12 mouse cellular contexts compared by ENCODE assay signal in the genomic region with DNA sequence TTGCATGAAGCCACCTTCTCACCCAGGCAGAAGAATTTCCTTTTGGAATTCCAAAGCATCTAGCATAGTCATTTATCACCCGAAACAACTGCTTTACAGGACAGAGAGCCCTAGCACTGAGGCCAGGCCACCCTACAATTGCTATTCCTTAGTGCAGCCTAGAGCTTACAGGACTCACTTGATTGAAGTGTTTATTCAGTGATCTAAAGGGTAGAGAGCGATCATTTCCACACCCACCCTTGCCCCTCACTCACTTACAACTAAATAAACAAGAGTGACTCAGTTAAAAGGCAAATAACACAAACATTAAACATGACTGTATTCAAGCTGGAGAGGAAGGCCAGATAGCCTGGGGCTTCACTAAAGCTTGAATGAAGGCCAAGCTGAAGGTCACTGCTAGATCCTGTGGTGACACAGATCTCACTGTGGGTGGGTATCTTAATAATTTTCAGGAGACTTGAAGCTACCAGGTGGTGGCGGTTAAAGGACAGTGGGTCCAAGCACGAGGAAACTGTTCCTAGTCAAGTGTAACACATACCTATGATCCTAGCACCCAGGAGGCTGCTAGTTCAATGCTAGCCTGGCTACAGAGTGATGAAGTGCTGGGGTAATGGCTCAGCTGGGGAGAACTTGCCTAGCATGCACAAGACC.
A peak's percentile ranks its signal among the peaks of the same experiment; 100 is the strongest.
DNase-seq lines count a peak whose midpoint lies in the region; ATAC-seq and TF ChIP-seq lines count a peak whose summit lies in the region.
"Had no signal": no experiment of that assay in that cellular context is flagged by ENCODE, and none has a peak within 500 bp of the region (broad histone marks: within the 10 kb centered on the region; RNA-seq: fewer than 3 reads in every experiment).

No protein-coding gene starts in this region.

- no peak for TF ChIP-seq CTCF in cerebellum, adult 2 months (IDR thresholded peaks at IDR 0.05; ENCODE audit: borderline replicate concordance, insufficient read depth, low read depth, low read length)

- ATAC-seq in hindbrain, embryonic 15.5 days (ENCODE audit: low FRiP score, low read depth): no peak
- ATAC-seq in hindbrain, embryonic 11.5 days (ENCODE audit: low FRiP score): no peak

- TF ChIP-seq POLR2A in cerebellum, adult 2 months (IDR thresholded peaks at IDR 0.05; ENCODE audit: borderline replicate concordance, insufficient read depth, low read length): no peak

- H3K4me3 ChIP-seq in cerebellum, adult 2 months (replicated peaks; ENCODE audit: insufficient read depth, low read depth, low read length): no peak overlapping the region
- no peak overlapping the region for H3K4me3 ChIP-seq in hindbrain, embryonic 15.5 days
- no peak overlapping the region for H3K4me3 ChIP-seq in hindbrain, embryonic 11.5 days (ENCODE audit: low read depth, low read length)
- H3K4me3 ChIP-seq: embryonic facial prominence, embryonic 12.5 days; liver, embryonic 15.5 days had no signal

- H3K4me1 ChIP-seq in cerebellum, adult 2 months (ENCODE audit: control insufficient read depth, insufficient read depth, low read length): peaks cover 28% of the 10 kb centered on the region
- peaks cover 27% of the 10 kb centered on the region for H3K4me1 ChIP-seq in hindbrain, embryonic 15.5 days (replicated peaks)
- 0 out of 2 replicates have a peak, but pooled peaks cover 2% of the 10 kb centered on the region for H3K4me1 ChIP-seq in hindbrain, embryonic 11.5 days (replicated peaks; ENCODE audit: control insufficient read depth, insufficient read depth, low read length)

- no peaks in the 10 kb centered on the region for H3K9me3 ChIP-seq in hindbrain, embryonic 15.5 days
- H3K9me3 ChIP-seq in hindbrain, embryonic 11.5 days (ENCODE audit: control insufficient read depth, low read length): no peaks in the 10 kb centered on the region
- H3K9me3 ChIP-seq: embryonic facial prominence, embryonic 12.5 days; liver, embryonic 15.5 days had no signal

- 61% methylated on average over 4 of the region's 4 CpGs for WGBS in cerebellum, adult 2 months
- WGBS in hindbrain, embryonic 15.5 days: 57% methylated on average over 4 of the region's 4 CpGs
- WGBS in hindbrain, embryonic 11.5 days: 67% methylated on average over 4 of the region's 4 CpGs

- no peaks in the 10 kb centered on the region for H3K36me3 ChIP-seq in hindbrain, embryonic 15.5 days
- no peaks in the 10 kb centered on the region for H3K36me3 ChIP-seq in hindbrain, embryonic 11.5 days (ENCODE audit: control insufficient read depth, insufficient read depth, low read length)
- H3K36me3 ChIP-seq: embryonic facial prominence, embryonic 12.5 days; liver, embryonic 15.5 days had no signal

- H3K27me3 ChIP-seq in cerebellum, adult 2 months (ENCODE audit: control insufficient read depth, insufficient read depth, low read length): no peaks in the 10 kb centered on the region
- H3K27me3 ChIP-seq in hindbrain, embryonic 15.5 days: no peaks in the 10 kb centered on the region
- H3K27me3 ChIP-seq in hindbrain, embryonic 11.5 days (ENCODE audit: control insufficient read depth, insufficient read depth, low read length): no peaks in the 10 kb centered on the region
- H3K27me3 ChIP-seq: embryonic facial prominence, embryonic 12.5 days; liver, embryonic 15.5 days had no signal

- H3K27ac ChIP-seq in cerebellum, adult 2 months (ENCODE audit: insufficient read depth, low read length): peak overlapping the region; percentile 39; the same call in 1 of the 2 replicates
- peak overlapping the region; percentile 30 for H3K27ac ChIP-seq in hindbrain, embryonic 15.5 days (replicated peaks)
- no peak overlapping the region for H3K27ac ChIP-seq in hindbrain, embryonic 11.5 days (ENCODE audit: low read depth, low read length)
- H3K27ac ChIP-seq: liver, embryonic 15.5 days had no signal

- DNase-seq in cerebellum, adult 2 months: peak in 1 of 2 experiments; percentile 42
- no peak for DNase-seq in cerebellum, adult 8-10 months
- DNase-seq in hindbrain, embryonic 11.5 days (ENCODE audit: low spot score): no peak
- DNase-seq in adrenal gland, adult 8-10 months: peak; percentile 29
- peak; percentile 20 to 22 for DNase-seq in kidney, postnatal 36 days
- no peak for DNase-seq in layer of hippocampus, postnatal 10 days (ENCODE audit: low spot score in 2 of 2)
- DNase-seq in Muller cell, postnatal 12 days (ENCODE audit: inconsistent ontology term): no peak
- DNase-seq: B cell, adult 2 months; thymus, postnatal 14 days had no signal

- H3K4me2 ChIP-seq in hindbrain, embryonic 15.5 days: no peak overlapping the region
- H3K4me2 ChIP-seq in hindbrain, embryonic 11.5 days (replicated peaks; ENCODE audit: low read depth, low read length): no peak overlapping the region
- H3K4me2 ChIP-seq: embryonic facial prominence, embryonic 12.5 days; liver, embryonic 15.5 days had no signal

- H3K9ac ChIP-seq in hindbrain, embryonic 15.5 days: no peak overlapping the region
- H3K9ac ChIP-seq in hindbrain, embryonic 11.5 days (ENCODE audit: low read depth, low read length): no peak overlapping the region
- H3K9ac ChIP-seq: embryonic facial prominence, embryonic 12.5 days; liver, embryonic 15.5 days had no signal

Comparison
In these comparisons a context has a peak if more than half of its experiments do, and no peak if none do; other contexts are left out.
1. DNase-seq: peak in adrenal gland, adult 8-10 months (single experiment) and kidney, postnatal 36 days (2 of 2); none in cerebellum, adult 8-10 months (single experiment), hindbrain, embryonic 11.5 days (single experiment), layer of hippocampus, postnatal 10 days (0 of 2) and Muller cell, postnatal 12 days (single experiment).